Mouse (Mus musculus): ENCODE data around the gene Ercc6. TPM values are rescaled to one million over a fixed set of nuclear protein-coding genes. Genes with fewer than 3 reads are reported as not detected.
A peak's percentile ranks its signal among the peaks of the same experiment; 100 is the strongest.

The Ercc6 gene
- polyA plus RNA-seq (2021), result 16.1 TPM

DNA sequence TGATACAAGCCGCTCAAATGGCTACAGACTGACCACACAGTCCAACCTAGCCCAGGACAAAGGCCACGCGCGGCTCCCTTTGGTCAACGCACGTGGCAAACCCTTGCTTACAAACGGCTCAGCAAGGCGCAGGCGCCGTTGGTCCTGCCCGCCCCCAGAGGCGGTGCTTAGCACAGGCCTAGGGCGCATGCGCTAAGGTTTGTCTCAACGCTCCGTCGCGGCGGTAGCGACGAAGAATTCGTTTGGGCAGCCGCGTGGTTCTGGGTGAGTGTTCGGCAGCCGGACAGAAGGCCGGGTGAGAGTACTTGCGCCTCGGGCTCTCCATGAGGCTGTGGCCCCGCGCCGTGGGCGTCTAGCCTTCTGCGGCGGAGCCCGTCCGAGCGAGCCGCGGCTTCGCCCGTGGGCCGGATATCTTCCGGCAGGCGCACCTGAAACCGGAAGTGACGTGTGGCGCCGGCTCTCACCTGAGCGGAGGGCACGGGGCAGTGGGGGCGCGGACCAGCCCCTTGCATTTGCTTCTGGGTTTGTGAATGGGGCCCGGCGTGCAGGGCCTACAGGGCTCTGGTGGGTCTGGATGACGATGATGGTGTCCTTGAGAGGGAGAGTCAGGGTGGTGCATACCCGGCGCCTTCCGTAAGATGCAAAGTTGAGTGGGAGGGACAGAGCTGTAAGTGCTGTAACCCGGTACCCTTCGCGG is at the start of gene Ercc6:
Ercc6 (plus strand) TSS at position 186 of the 697 bp plus-strand sequence.
- no peak for TF ChIP-seq CTCF (IDR thresholded peaks at IDR 0.05)
- DNase-seq (ENCODE audit: low read depth, low spot score) (peak; percentile 56), ATAC-seq (peak; percentile 78)
- no peaks in the 10 kb centered on the region for H3K27me3 ChIP-seq
- ChIA-PET POLR2A (interaction anchor here (1.2 kb wide), 1 partner anchor 13 kb away, joined by 3 read pairs; no protein-coding TSS in a partner anchor), CTCF (interaction anchor here (1.4 kb wide), 1 partner anchor 18 kb away, joined by 3 read pairs; no protein-coding TSS in a partner anchor)
- in situ Hi-C loops (cut with MboI; ENCODE audit: low pct_unique_long_range_greater_than_20kb), result no loop called here

DNA sequence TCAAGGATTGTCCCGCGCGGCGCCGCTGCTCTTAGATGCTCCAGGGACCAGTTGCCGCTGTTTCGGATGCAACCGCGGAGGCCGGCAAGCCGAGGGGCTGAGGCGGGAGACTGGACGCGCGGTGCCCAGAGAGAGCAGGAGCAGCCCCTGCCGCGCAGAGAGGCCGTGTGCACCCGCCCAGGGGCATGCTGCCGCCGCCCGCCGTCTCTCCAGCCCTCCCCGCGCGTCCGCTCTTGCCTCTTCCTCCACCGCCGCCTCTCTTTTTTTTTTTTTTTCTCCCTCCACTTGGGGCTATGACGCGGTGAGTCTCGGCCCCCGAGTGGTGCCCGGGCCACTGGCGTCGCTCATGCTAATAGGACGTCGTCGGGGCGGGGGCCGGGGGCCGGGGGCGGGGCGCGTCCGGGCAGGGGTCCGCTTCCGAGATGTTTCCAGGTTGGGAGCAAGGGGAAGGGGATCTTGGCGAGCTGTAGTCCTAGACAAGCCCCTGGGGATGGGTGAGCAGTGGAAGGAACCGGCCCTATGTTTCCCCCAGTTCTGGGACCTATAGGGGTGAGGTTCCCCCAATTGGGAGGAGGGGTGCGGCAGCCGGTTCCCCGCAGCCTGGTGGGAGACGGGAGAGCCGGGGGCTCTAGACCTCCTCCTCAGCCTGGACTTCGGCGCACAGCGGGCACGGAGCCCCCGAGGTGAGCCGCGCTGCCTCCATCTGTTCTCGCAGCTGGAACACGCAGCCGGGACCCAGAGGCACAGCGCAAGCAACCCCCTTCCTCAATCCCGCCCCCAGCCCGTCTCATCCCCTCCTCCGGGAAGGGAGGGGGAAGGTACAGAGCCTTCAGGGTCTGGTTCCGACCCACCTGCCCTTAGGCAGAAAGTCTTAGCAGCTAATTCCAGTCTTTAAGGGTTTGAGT is 48.5 kb upstream of the Ercc6 start, which contains the start of gene Slc18a3:
Slc18a3 (minus strand) TSS at position 250 of the 905 bp plus-strand sequence.
- in situ Hi-C loops (cut with MboI; ENCODE audit: low pct_unique_long_range_greater_than_20kb), result no loop called here
- CTCF ChIA-PET, result no interaction called here
- DNase-seq (ENCODE audit: low read depth, low spot score), result no peak
- no peak for TF ChIP-seq CTCF (IDR thresholded peaks at IDR 0.05)
- no peak for ATAC-seq
- POLR2A ChIA-PET, result no interaction called here
- peaks cover 52% of the 10 kb centered on the region for H3K27me3 ChIP-seq

DNA sequence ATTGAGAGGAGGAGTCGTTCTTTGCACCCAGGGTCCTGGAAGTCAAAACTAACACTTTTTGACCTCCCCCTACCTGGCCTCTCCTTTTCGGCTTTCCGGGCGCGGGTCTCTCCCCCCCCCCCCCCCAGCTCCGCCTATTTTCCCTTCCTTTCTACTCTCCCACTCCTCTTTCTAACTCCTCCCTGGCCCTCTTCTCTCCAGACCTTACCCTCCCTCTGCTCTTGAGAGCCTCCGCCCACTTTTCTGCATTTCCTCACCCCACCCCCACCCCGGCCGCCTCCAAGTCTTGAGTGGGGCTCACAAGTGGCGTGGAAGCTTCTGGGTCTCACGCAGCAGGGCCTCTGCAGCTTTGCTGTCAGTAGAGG is 47.8 kb upstream of the Ercc6 start:
- CTCF ChIA-PET, result no interaction called here
- ATAC-seq, result no peak
- peaks cover 49% of the 10 kb centered on the region for H3K27me3 ChIP-seq
- POLR2A ChIA-PET, result no interaction called here
- DNase-seq (ENCODE audit: low read depth, low spot score), result no peak
- in situ Hi-C loops (cut with MboI; ENCODE audit: low pct_unique_long_range_greater_than_20kb), result no loop called here
- no peak for TF ChIP-seq CTCF (IDR thresholded peaks at IDR 0.05)

DNA sequence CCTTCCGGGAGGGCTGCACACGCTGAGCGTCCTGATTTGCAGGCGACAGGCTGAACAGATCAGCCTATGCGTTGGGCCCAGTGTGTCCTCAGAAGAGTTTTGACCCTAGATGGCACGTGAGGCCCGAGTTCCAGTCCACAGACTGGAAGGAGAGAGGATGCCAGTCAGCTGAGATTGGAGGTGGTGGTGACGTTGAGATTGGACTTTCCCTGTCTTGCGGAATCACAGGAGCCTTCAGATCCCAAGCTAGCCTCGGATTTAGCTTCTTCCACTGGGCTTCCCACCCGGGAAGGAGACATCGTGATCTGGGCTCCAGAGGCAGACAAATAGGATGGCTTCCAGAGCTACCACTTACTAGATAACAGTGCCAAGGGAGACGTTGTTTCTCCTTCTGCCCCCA is 47.4 kb upstream of the Ercc6 start, which contains the start of gene Chat:
Chat (minus strand) TSS at position 101 of the 400 bp plus-strand sequence.
- CTCF ChIA-PET, result no interaction called here
- in situ Hi-C loops (cut with MboI; ENCODE audit: low pct_unique_long_range_greater_than_20kb), result no loop called here
- TF ChIP-seq CTCF (IDR thresholded peaks at IDR 0.05), result no peak
- H3K27me3 ChIP-seq, result peaks cover 48% of the 10 kb centered on the region
- POLR2A ChIA-PET, result no interaction called here
- no peak for DNase-seq (ENCODE audit: low read depth, low spot score)
- no peak for ATAC-seq

DNA sequence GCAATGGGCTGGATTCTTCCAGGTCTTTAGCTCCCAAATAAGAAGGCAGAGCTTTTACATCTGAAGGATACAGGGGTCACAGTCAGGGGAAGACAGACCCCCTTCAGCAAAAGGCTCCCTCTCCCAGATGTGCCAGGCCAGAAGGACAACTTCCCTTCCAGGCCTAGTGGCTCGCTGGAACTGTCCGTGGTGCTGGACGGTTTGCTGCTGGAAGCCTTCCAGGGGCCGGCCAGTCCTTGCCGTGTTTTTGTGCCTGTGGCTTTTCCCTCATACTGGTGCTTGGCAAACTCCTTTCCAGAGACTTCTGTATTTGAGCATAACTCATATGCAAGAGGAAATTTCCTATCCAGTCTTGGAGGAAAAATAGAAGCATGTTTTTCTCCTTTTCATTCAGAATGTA is 45.7 kb upstream of the Ercc6 start:
- CTCF ChIA-PET, result no interaction called here
- POLR2A ChIA-PET, result no interaction called here
- TF ChIP-seq CTCF (IDR thresholded peaks at IDR 0.05), result no peak
- in situ Hi-C loops (cut with MboI; ENCODE audit: low pct_unique_long_range_greater_than_20kb), result no loop called here
- peaks cover 46% of the 10 kb centered on the region for H3K27me3 ChIP-seq
- DNase-seq (ENCODE audit: low read depth, low spot score) (no peak), ATAC-seq (no peak)

DNA sequence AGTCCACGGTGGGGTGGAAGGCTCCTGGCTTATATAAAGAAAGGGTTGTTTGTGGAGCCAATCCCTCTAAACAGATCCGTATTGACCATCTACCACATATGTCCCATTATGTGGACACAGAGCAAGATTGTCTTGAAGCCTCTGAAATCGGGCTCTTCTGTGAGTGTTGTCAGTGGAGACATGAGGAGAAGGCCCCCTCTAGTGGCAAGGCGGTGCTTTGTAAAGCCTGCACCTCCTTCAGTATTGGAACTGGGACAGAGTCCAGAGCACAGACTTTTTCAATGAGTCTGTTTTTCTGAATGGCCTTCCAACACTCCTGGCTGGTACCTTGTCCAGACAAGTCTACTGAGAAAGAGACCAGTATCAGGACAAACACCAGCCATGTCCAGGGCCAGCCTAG is 40.3 kb upstream of the Ercc6 start:
- POLR2A ChIA-PET, result no interaction called here
- H3K27me3 ChIP-seq, result peaks cover 8% of the 10 kb centered on the region
- in situ Hi-C loops (cut with MboI; ENCODE audit: low pct_unique_long_range_greater_than_20kb), result loop anchor here (5.0 kb wide), 2 partner anchors 166 to 246 kb away; no protein-coding TSS in a partner anchor
- ATAC-seq (no peak), DNase-seq (ENCODE audit: low read depth, low spot score) (no peak)
- no peak for TF ChIP-seq CTCF (IDR thresholded peaks at IDR 0.05)
- CTCF ChIA-PET, result no interaction called here

DNA sequence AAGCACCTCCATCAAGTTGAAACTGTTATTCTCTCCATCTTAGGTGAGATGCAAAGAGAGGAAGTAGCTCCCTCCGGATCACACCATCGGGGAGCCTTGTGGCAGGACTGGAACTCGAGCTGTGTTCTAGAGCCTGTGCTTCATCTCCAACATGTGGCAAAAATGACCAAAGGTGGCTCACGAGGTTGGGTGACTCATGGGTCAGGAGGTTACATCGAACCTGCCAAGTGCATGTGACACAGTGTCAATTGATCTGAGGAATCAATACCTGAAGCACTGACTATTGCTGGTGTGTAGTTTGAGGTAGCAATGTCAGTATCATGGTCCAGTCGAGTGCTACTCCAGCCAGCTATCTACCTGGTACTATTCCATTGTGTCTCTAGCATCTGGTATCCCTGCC is 36.8 kb upstream of the Ercc6 start:
- POLR2A ChIA-PET, result no interaction called here
- no peak for ATAC-seq
- in situ Hi-C loops (cut with MboI; ENCODE audit: low pct_unique_long_range_greater_than_20kb), result loop anchor here (25.0 kb wide), 1 partner anchor 364 kb away; no protein-coding TSS in a partner anchor
- CTCF ChIA-PET, result no interaction called here
- no peak for DNase-seq (ENCODE audit: low read depth, low spot score)
- no peak for TF ChIP-seq CTCF (IDR thresholded peaks at IDR 0.05)
- H3K27me3 ChIP-seq, result peaks cover 8% of the 10 kb centered on the region

DNA sequence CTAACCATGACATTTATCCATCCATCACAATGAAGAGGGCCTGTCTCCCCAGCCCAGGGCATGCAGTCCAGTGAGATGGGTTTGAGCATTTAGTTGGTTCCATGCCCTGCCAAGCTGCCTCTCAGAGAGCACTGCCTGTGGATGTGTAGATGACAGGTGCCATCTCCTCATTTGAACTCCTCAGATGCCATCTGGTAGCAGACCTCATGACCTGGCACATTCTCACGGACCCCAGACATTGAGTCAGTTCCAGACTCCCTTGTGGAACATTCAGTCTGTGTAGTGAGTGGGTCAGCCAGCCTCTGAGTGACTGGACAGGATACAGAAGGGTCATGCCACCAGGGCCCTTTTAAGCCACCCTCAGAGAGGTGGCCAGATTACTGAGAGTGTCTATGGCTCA is 35.7 kb upstream of the Ercc6 start:
- in situ Hi-C loops (cut with MboI; ENCODE audit: low pct_unique_long_range_greater_than_20kb), result loop anchor here (25.0 kb wide), 1 partner anchor 365 kb away; no protein-coding TSS in a partner anchor
- ATAC-seq (no peak), DNase-seq (ENCODE audit: low read depth, low spot score) (no peak)
- peaks cover 8% of the 10 kb centered on the region for H3K27me3 ChIP-seq
- POLR2A ChIA-PET, result no interaction called here
- no peak for TF ChIP-seq CTCF (IDR thresholded peaks at IDR 0.05)
- CTCF ChIA-PET, result no interaction called here

DNA sequence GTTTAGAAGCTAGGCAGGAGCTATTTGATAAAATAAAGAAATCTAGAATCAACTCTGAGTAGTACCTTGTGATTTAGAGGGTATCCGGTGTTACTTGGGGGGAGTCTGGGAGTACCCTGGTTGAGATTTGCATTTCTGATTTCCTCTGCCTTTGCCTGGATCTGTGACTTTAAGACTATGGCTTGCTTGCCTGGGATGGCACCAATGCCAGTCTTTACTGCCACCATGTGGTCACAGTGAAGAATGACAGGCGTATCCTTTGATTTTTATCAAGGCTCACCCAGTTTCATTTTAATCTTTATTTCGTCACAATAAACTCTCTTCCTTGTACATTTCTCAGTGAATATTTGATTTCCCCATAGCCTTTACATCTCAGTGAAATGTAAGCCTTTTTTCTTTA is 31.3 kb upstream of the Ercc6 start:
- in situ Hi-C loops (cut with MboI; ENCODE audit: low pct_unique_long_range_greater_than_20kb), result loop anchor here (25.0 kb wide), 1 partner anchor 370 kb away; no protein-coding TSS in a partner anchor
- ChIA-PET POLR2A (no interaction called here), CTCF (interaction anchor here (0.7 to 1.5 kb wide), 3 partner anchors 12 to 252 kb away, joined by 3 read pairs; no protein-coding TSS in a partner anchor)
- peak; percentile 90 for TF ChIP-seq CTCF (IDR thresholded peaks at IDR 0.05)
- H3K27me3 ChIP-seq, result peaks cover 5% of the 10 kb centered on the region
- no peak for DNase-seq (ENCODE audit: low read depth, low spot score)
- peak; percentile 31 for ATAC-seq

DNA sequence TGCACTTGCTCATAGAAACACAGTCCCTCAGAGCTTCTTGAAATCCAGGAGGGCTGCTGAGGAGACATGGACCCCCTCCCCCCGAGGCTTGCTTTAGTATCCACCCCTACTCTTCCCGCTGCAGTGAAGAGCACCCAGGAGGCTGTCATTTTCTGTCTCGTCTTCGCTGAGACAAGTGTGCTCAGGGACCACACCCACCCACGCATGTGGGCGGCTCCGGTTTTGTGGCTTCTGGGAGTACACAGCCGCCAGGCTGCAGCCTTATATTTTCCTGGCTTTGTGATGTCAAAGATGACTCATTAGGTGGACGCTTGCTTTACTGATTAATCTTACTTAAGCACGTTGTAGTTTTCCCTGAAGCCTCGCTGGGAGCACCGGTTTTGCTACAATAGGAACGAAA is 20.8 kb upstream of the Ercc6 start:
- no peak for TF ChIP-seq CTCF (IDR thresholded peaks at IDR 0.05)
- in situ Hi-C loops (cut with MboI; ENCODE audit: low pct_unique_long_range_greater_than_20kb), result loop anchor here (25.0 kb wide), 1 partner anchor 380 kb away; no protein-coding TSS in a partner anchor
- POLR2A ChIA-PET, result no interaction called here
- ATAC-seq (peak; percentile 51), DNase-seq (ENCODE audit: low read depth, low spot score) (no peak)
- no peaks in the 10 kb centered on the region for H3K27me3 ChIP-seq
- CTCF ChIA-PET, result interaction anchor here (1.8 kb wide), 1 partner anchor 13 kb away, joined by 3 read pairs; no protein-coding TSS in a partner anchor

Measured in Patski (cell line).